Mouse (Mus musculus) ovary, adult 2 months (tissue): ENCODE results near the gene Stard5. TPM values are rescaled to one million over a fixed set of nuclear protein-coding genes. Genes with fewer than 3 reads are reported as not detected.

Source experiments
- polyA plus RNA-seq: library from polyadenylated mRNA; depleted of rRNA; stranded (reverse); fragments of >200 nt; gene quantifications from 2 replicates; pipeline ENCODE4 v1.2.3, GENCODE M21; 2012; rRNA removed

Stard5 gene
- polyA plus RNA-seq: 14.1 and 16.1 TPM in 2 replicates

GRCm38 (mm10) chr7:83631828-83632681, at the start of gene Stard5:
Gene Stard5, plus strand, starts transcription at chr7:83631959.

DNA sequence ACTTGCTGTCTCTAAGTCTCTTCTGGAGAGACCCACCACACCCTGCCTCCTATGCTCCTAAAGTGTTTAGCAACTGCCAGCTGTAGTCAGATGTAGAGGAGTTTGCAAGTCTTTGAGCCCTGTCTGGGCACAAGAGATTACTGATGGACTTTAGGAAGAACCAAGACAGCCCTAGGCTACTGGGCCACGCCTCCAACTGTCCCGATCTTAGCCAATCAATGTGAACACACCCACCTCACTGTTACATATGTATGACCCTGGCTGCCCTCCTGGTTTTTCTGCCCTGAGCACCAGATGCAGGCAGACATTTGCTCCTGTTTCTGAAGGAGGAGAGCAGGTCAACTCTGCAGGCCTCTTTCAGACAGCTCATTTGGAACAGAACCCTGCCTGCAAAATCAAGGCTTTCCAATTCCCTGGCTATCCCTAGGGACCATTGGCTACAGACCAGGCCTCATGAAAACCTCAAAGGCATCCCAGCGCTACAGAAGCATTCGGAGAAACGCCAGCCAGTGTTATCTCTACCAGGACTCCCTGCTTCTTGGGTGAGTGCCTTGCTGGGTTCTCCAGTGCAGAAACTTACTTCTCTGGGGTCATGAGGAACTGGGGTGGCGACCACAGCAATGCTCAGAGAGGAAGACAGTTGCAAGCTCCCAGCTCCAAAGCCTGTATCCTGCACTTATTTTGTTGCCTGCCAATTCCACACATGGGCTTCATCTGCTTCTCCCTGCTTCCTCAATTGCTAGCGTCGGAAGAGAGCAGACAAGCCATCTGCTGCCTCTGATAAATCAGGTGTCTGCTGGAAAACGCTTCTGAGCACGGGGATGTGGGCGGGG, 46.9 kb upstream of the Stard5 start, which contains the start of gene Tmc3:
Gene Tmc3, plus strand, starts transcription at position 289 of the 833 bp plus-strand sequence.

Other genes starting within 250 kb of the Stard5 start
- 0.20 and 0.66 TPM in 2 replicates for gene Tmc3, start 47.0 kb upstream of the Stard5 start, polyA plus RNA-seq
- 6.0 and 6.4 TPM in 2 replicates for gene Il16, start 113.8 kb downstream of the Stard5 start, polyA plus RNA-seq
- gene Cfap161, start 162.9 kb downstream of the Stard5 start, polyA plus RNA-seq: 2.2 and 2.3 TPM in 2 replicates